Mouse (Mus musculus) lung, embryonic 16.5 days (tissue): ENCODE measurements around the gene Ssbp3. TPM values are rescaled to one million over a fixed set of nuclear protein-coding genes. Genes with fewer than 3 reads are reported as not detected.

ENCODE experiments used
- ATAC-seq: fragments of 200-750 bp; cut with Nextera tagmentation; 2 replicates; pipeline ENCODE4 v1.8.0; 2017; ENCODE audit warnings: low read depth, mild to moderate bottlenecking, moderate library complexity
- H3K27ac ChIP-seq: fragments of 300-500 bp; sonication (generic); 2 replicates; pipeline ENCODE4 v1.5.1; 2014; ENCODE audit warnings: mild to moderate bottlenecking, control low read depth, low read length
- H3K27me3 ChIP-seq: fragments of 300-500 bp; sonication (generic); 2 replicates; pipeline ENCODE4 v1.6.1; 2014; ENCODE audit warnings: low read depth, low read length, mixed read lengths; ENCODE audit not compliant: control insufficient read depth, insufficient read depth
- H3K36me3 ChIP-seq: fragments of 300-500 bp; sonication (generic); 2 replicates; pipeline ENCODE4 v1.6.1; 2014; ENCODE audit warnings: low read length; ENCODE audit not compliant: control insufficient read depth, insufficient read depth
- H3K4me1 ChIP-seq: fragments of 300-500 bp; sonication (generic); replicated peaks from 2 replicates; pipeline ENCODE4 v1.6.1; 2014; ENCODE audit warnings: low read length, mixed read lengths; ENCODE audit not compliant: control insufficient read depth, insufficient read depth
- H3K4me2 ChIP-seq: fragments of 300-500 bp; sonication (generic); 2 replicates; pipeline ENCODE4 v1.6.1; 2014; ENCODE audit warnings: low read depth, low read length, control low read depth
- H3K4me3 ChIP-seq: fragments of 300-500 bp; sonication (generic); 2 replicates; pipeline ENCODE4 v1.5.1; 2014; ENCODE audit warnings: mild to moderate bottlenecking, low read length, control low read depth
- H3K9ac ChIP-seq: fragments of 300-500 bp; sonication (generic); 2 replicates; pipeline ENCODE4 v1.6.1; 2014; ENCODE audit warnings: low read length, control low read depth
- H3K9me3 ChIP-seq: fragments of 300-500 bp; sonication (generic); 2 replicates; pipeline ENCODE4 v1.6.1; 2016; ENCODE audit warnings: low read length; ENCODE audit not compliant: control insufficient read depth
- WGBS: fragments of 180-500 bp; shearing (Covaris S2); extraction: QIAGEN DNeasy Blood & Tissue Kit; methylation state at CpG from one replicate; pipeline ENCODE4 v1.1.7; 2014; 5-methylcytosine and 5-hydroxymethylcytosine counted together
- polyA plus RNA-seq: library from polyadenylated mRNA; unstranded; fragments of >200 nt; fragmentation: Nextera tagmentation; extraction: Ambion mirVana; gene quantifications from 2 replicates; pipeline ENCODE4 v1.2.1, GENCODE M21; 2015

Gene Ssbp3
- polyA plus RNA-seq = 49.5 and 61.7 TPM in 2 replicates

DNA sequence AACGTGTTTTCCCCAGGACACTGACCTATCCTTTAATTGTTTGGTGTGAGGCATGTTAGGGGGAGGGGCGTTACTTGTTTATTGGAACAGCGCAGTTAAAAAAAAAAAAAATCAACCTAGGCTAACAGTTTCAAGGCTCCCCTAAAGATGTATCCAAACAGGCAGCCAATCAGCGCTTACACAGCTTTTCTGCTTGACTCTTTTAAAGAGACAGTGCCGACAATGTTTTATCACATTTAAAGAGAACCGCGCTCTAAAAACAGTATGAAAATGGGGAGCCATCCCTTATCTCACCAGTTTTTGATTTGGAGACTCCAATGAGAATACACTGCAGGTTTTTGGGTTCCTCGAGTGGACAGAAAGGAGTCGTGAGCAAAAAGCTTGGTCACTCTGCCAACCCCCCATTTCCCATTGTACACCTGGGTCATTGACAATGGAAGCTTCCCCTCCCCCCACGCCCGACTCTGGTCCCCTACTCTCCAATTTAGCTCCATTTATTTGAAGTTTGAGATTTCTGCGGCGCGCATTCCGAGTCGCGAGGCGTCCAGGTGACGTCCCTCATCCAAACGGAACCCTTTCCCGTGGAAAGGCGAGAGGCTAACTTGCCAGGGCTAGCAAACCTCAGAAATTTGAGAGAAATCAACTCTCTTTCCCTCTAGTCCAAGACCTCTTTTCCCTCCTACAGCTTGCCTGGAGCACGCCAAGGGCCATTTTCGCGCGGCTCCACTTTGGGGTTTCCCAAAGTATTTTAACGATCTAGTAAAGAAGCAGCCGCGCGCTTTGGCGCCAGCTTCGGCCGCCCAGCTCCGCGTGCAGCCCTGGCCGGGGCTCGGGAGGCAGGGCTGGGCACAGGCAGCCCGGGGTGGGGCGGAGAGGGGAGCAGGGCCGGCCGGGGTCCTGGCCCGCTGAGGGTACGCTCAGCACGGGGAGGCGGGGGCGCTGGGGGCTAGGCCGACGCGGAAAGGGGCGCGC lies at the start of gene Ssbp3:
Gene Ssbp3, plus strand, starts transcription at position 501 of the 972 bp plus-strand sequence.
- under 1% methylated on average over 44 of the region's 51 CpGs for WGBS
- no peaks in the 10 kb centered on the region for H3K9me3 ChIP-seq

DNA sequence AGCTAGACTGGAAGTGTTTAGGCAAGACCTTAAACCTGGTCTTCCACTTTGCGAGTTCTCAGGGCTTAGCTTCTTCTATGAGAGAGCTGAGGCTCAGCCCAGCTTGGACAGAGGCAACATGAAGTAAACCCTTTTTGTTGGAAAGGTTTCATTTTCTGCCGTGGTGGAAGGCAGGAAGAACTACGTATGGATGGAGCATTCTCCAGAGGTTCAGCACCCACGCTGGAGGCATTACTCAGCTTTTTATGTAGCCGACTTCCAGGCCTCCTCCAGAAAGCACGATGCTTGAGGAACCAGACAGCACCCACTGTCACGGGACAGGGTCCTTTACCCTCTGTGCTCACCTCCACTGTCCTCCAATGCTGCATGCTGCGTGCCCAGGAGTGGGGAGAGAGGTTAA lies 48.6 kb upstream of the Ssbp3 start:
- H3K4me1 ChIP-seq = peaks cover 42% of the 10 kb centered on the region
- ATAC-seq = no peak
- H3K9ac ChIP-seq = no peak overlapping the region
- WGBS = 51% methylated on average over 8 of the region's 8 CpGs
- H3K9me3 ChIP-seq = no peaks in the 10 kb centered on the region
- H3K27ac ChIP-seq = no peak overlapping the region
- H3K4me2 ChIP-seq = no peak overlapping the region
- H3K27me3 ChIP-seq = no peaks in the 10 kb centered on the region
- no peak overlapping the region for H3K4me3 ChIP-seq
- no peaks in the 10 kb centered on the region for H3K36me3 ChIP-seq

More for the DNA sequence above, at the start of gene Ssbp3:
- Histone ChIP-seq H3K9ac (peak within 1 kb of the TSS; percentile 95), H3K4me3 (peak within 1 kb of the TSS; percentile 80), H3K4me2 (peak within 1 kb of the TSS; percentile 77), H3K4me1 (peaks cover 51% of the 10 kb centered on the region), H3K27me3 (no peaks in the 10 kb centered on the region), H3K27ac (peak within 1 kb of the TSS; percentile 99), H3K36me3 (no peaks in the 10 kb centered on the region)
- ATAC-seq = peak; percentile 42

DNA sequence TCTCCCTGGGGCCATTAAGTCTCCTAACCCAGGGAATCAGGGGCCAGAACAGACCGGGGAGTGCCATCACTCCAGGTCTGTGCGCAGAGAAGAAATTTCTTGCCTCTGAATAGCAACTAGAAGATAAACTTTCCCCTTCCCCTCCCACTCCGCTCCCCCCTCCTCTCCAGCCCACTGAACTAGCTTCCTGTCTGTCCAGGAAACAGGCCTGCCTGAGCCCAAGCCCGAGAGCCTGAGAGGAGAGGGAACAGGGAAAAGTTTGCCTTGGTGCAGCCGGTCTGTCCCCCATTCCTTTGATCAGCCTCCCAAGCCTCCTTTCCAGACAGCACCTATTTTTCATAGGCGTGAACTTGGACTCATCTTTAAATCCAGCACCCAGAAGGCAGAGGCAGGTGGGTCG lies 48.2 kb upstream of the Ssbp3 start:
- 22% methylated on average over 7 of the region's 7 CpGs for WGBS
- peak overlapping the region; percentile 12; the same call in 1 of the 2 replicates for H3K9ac ChIP-seq
- H3K4me1 ChIP-seq = peaks cover 46% of the 10 kb centered on the region
- peak overlapping the region; percentile 33 for H3K27ac ChIP-seq
- no peak overlapping the region for H3K4me3 ChIP-seq
- H3K36me3 ChIP-seq = no peaks in the 10 kb centered on the region
- H3K27me3 ChIP-seq = no peaks in the 10 kb centered on the region
- H3K4me2 ChIP-seq = no peak overlapping the region
- no peak for ATAC-seq
- H3K9me3 ChIP-seq = no peaks in the 10 kb centered on the region

DNA sequence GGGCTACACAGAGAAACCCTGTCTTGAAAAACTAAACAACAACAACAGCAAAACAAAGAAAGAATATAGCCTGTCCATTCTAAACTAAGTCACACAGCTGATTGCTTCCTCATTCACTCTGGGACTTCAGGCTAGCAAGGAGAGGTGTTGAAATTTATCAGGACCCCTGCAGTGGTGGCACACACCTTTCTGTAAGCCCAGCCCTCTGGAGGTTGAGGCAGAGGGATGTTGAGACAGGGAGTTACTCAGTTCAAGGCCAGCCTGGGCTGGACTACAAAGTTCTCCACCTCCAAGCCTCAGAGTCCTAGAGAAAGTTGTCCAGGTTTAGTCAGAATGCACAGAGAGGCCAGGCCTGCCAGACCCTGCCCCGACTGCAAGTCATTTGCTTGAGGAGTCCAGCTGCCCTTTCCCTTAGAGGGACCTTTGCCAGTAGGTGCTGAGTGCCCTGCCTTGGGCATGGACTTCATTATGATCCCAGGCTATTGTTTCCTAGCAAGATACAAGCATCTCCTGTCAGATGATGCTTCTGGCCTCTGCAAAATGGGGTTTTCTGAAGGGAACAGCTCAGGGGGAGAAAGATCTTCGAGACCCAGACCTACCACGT lies 47.6 kb upstream of the Ssbp3 start:
- no peaks in the 10 kb centered on the region for H3K27me3 ChIP-seq
- no peaks in the 10 kb centered on the region for H3K36me3 ChIP-seq
- WGBS = 50% methylated on average over 3 of the region's 3 CpGs
- peaks cover 46% of the 10 kb centered on the region for H3K4me1 ChIP-seq
- H3K4me2 ChIP-seq = no peak overlapping the region
- H3K9ac ChIP-seq = peak overlapping the region; percentile 12; the same call in 1 of the 2 replicates
- H3K27ac ChIP-seq = peak overlapping the region; percentile 33
- ATAC-seq = no peak
- no peak overlapping the region for H3K4me3 ChIP-seq
- H3K9me3 ChIP-seq = no peaks in the 10 kb centered on the region

DNA sequence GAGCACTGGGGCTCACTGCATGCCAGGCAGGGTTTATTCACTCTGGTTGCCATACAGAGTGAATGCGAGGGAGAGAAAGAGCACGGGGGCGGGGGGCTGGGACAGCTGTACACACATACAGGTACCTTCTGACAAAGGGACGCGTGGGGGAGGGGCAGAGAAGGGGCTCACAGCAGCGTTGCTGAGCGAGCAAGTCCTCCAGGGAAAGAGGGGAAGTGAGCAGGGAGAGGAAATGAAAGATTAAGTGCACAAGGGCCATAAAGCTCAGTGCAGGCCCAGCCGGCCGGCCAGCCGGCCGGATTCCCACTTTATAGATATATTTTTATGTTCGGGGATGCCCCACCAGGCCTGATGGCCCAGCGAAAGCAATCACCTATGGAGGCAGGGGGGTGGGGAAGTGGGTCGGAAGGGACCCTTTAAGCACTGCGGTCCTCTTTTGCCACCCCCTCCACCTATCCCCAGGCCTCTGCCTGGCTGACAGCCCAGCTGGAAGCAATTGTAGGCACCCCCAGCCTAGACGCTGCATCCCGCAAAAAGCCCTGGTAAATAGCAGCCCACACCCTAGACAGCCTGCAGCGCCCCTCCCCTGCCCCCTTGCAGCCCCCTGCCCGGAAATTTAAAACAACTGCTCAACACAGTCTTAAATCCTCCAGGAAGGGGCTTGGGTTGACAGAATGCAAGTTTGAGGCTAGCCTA lies 44.9 kb upstream of the Ssbp3 start:
- Histone ChIP-seq H3K9ac (peak overlapping the region; percentile 57), H3K27ac (peak overlapping the region; percentile 74), H3K27me3 (no peaks in the 10 kb centered on the region), H3K9me3 (no peaks in the 10 kb centered on the region; the same call in 1 of the 2 replicates), H3K4me1 (peaks cover 44% of the 10 kb centered on the region), H3K36me3 (no peaks in the 10 kb centered on the region), H3K4me2 (no peak overlapping the region), H3K4me3 (no peak overlapping the region)
- WGBS = 9% methylated on average over 19 of the region's 19 CpGs
- ATAC-seq = peak; percentile 20; the same call in 1 of the 2 replicates

DNA sequence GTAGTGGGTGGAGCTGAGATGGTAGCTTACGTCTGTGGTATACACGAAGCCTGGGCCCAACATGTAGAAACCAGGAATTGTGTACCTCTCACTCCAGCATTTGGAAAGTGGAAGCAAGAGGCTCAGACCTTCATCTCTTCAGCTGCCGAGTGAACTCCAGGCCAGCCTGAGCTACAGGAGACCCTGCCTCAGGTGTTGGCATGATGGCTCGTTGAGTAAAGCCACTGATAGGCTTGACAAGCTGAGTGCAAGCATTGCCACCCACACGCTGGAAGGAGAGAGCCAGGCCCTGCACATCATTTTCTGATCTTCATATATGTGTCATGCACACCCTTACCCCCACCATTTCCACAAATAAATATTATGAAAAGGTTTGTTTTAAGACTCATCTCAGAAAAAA lies 44.1 kb upstream of the Ssbp3 start:
- Histone ChIP-seq H3K27me3 (no peaks in the 10 kb centered on the region), H3K9ac (no peak overlapping the region), H3K27ac (peak overlapping the region; percentile 74), H3K4me2 (no peak overlapping the region), H3K9me3 (no peaks in the 10 kb centered on the region; the same call in 1 of the 2 replicates), H3K4me3 (no peak overlapping the region), H3K4me1 (peaks cover 44% of the 10 kb centered on the region), H3K36me3 (no peaks in the 10 kb centered on the region)
- WGBS = 53% methylated on average over 5 of the region's 5 CpGs
- no peak for ATAC-seq

DNA sequence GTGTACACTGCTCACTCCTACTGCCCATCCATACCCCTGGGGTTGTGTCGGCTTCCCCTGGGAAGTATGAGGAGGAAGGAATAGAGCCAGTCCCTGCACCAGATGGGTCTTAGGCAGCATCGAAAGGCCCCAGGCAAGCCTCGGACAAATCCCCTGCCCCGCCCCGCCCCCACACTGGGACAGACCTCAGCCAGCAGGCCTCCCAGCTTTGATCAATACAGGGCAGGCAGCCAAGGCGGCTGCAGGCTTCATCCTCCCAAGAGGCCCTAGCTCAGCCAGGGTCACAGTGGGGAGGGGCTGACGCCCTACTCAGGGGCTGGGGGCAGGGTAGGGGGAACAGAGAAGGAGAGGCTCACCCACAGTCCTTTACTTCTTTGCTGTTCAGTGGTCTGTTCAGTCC lies 43.7 kb upstream of the Ssbp3 start:
- Histone ChIP-seq H3K27me3 (no peaks in the 10 kb centered on the region), H3K36me3 (no peaks in the 10 kb centered on the region), H3K9me3 (no peaks in the 10 kb centered on the region; the same call in 1 of the 2 replicates), H3K4me1 (peaks cover 42% of the 10 kb centered on the region), H3K4me2 (no peak overlapping the region), H3K27ac (peak overlapping the region; percentile 74), H3K9ac (peak overlapping the region; percentile 31; the same call in 1 of the 2 replicates), H3K4me3 (no peak overlapping the region)
- 9% methylated on average over 7 of the region's 7 CpGs for WGBS
- ATAC-seq = peak; percentile 81

DNA sequence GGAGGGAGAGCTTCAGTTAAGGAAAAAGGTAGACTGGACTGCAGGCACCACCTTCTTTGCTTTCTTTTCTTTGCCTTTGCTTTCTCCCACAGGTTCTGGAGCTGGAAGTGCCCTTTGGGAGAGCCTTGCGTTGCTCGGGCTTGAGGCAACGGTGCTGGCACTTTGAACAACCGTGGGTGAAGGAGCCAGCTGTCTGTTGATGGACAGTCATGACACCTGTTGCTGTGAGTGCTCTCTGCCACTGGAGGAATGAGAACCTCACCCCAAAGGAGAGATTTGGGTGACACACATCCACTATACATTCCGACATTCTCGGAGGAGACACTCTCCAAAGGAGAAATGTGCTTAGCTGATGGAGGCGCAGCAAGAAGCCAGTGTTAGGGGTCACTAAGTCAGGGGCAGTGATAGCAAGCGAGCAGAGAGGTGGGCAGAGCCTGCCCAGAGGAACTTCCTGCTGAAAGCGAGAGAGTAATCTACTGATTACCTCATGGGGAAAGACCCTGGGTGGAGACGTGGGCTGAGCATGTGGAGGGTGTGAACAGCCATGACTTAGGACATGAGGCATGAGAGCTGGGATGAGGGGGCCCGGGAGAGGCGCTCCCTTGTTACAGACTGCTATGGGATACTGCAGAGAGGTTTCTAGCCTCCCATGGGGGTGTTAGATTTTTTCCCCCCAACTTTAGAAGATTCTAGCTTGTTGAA lies 41.6 kb upstream of the Ssbp3 start:
- no peak overlapping the region for H3K4me3 ChIP-seq
- no peaks in the 10 kb centered on the region for H3K27me3 ChIP-seq
- H3K27ac ChIP-seq = no peak overlapping the region
- WGBS = 26% methylated on average over 12 of the region's 12 CpGs
- ATAC-seq = no peak; the same call in 1 of the 2 replicates
- no peak overlapping the region for H3K4me2 ChIP-seq
- peaks cover 33% of the 10 kb centered on the region for H3K4me1 ChIP-seq
- no peak overlapping the region for H3K9ac ChIP-seq
- no peaks in the 10 kb centered on the region; the same call in 1 of the 2 replicates for H3K9me3 ChIP-seq
- H3K36me3 ChIP-seq = no peaks in the 10 kb centered on the region
